Mouse (Mus musculus) liver, embryonic 15.5 days (tissue): ENCODE measurements around the gene Olfr312. TPM values are rescaled to one million over a fixed set of nuclear protein-coding genes. Genes with fewer than 3 reads are reported as not detected.

Source experiments
- ATAC-seq: fragments of 200-750 bp; cut with Nextera tagmentation; 2 replicates; pipeline ENCODE4 v1.8.0; 2017; ENCODE audit warnings: moderate number of reproducible peaks, mild to moderate bottlenecking, moderate library complexity; ENCODE audit not compliant: insufficient read depth
- H3K27ac ChIP-seq: fragments of 300-500 bp; sonication (generic); replicated peaks from 2 replicates; pipeline ENCODE4 v1.5.1; 2015; ENCODE audit warnings: mild to moderate bottlenecking, inconsistent platforms
- H3K27me3 ChIP-seq: fragments of 300-500 bp; sonication (generic); 2 replicates; pipeline ENCODE4 v1.6.1; 2015; ENCODE audit warnings: mild to moderate bottlenecking, inconsistent platforms
- H3K36me3 ChIP-seq: fragments of 300-500 bp; sonication (generic); replicated peaks from 2 replicates; pipeline ENCODE4 v1.6.1; 2015; ENCODE audit warnings: moderate library complexity, mild to moderate bottlenecking, inconsistent platforms
- H3K4me1 ChIP-seq: fragments of 300-500 bp; sonication (generic); replicated peaks from 2 replicates; pipeline ENCODE4 v1.6.1; 2015; ENCODE audit warnings: inconsistent platforms
- H3K4me2 ChIP-seq: fragments of 300-500 bp; sonication (generic); 2 replicates; pipeline ENCODE4 v1.6.1; 2015; ENCODE audit warnings: moderate library complexity, mild to moderate bottlenecking, inconsistent platforms
- H3K4me3 ChIP-seq: fragments of 300-500 bp; sonication (generic); replicated peaks from 2 replicates; pipeline ENCODE4 v1.5.1; 2015; ENCODE audit warnings: mild to moderate bottlenecking, inconsistent platforms
- H3K9ac ChIP-seq: fragments of 300-500 bp; sonication (generic); 2 replicates; pipeline ENCODE4 v1.6.1; 2015; ENCODE audit warnings: moderate library complexity, mild to moderate bottlenecking, inconsistent platforms
- H3K9me3 ChIP-seq: fragments of 300-500 bp; sonication (generic); replicated peaks from 2 replicates; pipeline ENCODE4 v1.6.1; 2016; ENCODE audit warnings: inconsistent platforms
- WGBS: fragments of 180-500 bp; shearing (Covaris S2); methylation state at CpG from one replicate; pipeline ENCODE4 v1.1.7; 2015; ENCODE audit warnings: mixed read lengths; ENCODE audit not compliant: insufficient replicate concordance; 5-methylcytosine and 5-hydroxymethylcytosine counted together
- polyA plus RNA-seq: library from polyadenylated mRNA; unstranded; fragments of >200 nt; fragmentation: Nextera tagmentation; extraction: Ambion mirVana; gene quantifications from 2 replicates; pipeline ENCODE4 v1.2.1, GENCODE M21; 2015

The Olfr312 gene
- polyA plus RNA-seq, 1 experiment from 2014 or later, result not detected

DNA sequence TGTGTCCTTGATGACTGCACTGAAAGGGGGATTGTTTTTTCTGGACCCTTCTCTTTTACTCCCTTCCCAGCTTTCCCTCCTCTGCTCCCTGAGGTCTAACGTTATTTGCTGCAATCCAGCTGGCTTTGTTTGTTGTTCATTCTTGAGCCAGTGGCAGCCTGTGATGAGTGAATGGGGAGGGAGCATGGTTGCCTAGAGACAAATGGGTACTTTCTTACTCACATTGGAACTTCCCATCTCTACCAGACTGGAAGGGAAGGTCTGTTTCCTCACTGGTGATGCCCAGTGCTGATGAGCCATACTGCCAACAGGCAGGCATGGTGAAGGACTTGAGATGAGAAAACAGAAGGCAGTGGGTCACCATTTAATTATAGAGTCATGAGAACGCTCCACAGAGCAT is 20.7 kb downstream of the Olfr312 start:
- peaks cover 14% of the 10 kb centered on the region for H3K4me1 ChIP-seq
- H3K9me3 ChIP-seq, result no peaks in the 10 kb centered on the region
- no peak overlapping the region for H3K27ac ChIP-seq
- H3K36me3 ChIP-seq, result peaks cover 18% of the 10 kb centered on the region
- no peak overlapping the region for H3K9ac ChIP-seq
- H3K4me2 ChIP-seq, result no peak overlapping the region
- 66% methylated on average over 2 of the region's 2 CpGs for WGBS
- H3K27me3 ChIP-seq, result no peaks in the 10 kb centered on the region
- ATAC-seq, result no peak
- H3K4me3 ChIP-seq, result no peak overlapping the region

- Histone ChIP-seq H3K27me3 (no peaks in the 10 kb centered on the region; the same call in 1 of the 2 replicates), H3K4me3 (no peak overlapping the region), H3K4me1 (no peaks in the 10 kb centered on the region), H3K36me3 (peaks cover 51% of the 10 kb centered on the region), H3K9me3 (peaks cover 10% of the 10 kb centered on the region; the same call in 1 of the 2 replicates), H3K27ac (no peak overlapping the region), H3K9ac (no peak overlapping the region), H3K4me2 (no peak overlapping the region)
- 74% methylated on average over 8 of the region's 8 CpGs for WGBS
- no peak for ATAC-seq
Measured at GRCm38 (mm10) chr11:58860744-58861143, 31.7 kb downstream of the Olfr312 start.

DNA sequence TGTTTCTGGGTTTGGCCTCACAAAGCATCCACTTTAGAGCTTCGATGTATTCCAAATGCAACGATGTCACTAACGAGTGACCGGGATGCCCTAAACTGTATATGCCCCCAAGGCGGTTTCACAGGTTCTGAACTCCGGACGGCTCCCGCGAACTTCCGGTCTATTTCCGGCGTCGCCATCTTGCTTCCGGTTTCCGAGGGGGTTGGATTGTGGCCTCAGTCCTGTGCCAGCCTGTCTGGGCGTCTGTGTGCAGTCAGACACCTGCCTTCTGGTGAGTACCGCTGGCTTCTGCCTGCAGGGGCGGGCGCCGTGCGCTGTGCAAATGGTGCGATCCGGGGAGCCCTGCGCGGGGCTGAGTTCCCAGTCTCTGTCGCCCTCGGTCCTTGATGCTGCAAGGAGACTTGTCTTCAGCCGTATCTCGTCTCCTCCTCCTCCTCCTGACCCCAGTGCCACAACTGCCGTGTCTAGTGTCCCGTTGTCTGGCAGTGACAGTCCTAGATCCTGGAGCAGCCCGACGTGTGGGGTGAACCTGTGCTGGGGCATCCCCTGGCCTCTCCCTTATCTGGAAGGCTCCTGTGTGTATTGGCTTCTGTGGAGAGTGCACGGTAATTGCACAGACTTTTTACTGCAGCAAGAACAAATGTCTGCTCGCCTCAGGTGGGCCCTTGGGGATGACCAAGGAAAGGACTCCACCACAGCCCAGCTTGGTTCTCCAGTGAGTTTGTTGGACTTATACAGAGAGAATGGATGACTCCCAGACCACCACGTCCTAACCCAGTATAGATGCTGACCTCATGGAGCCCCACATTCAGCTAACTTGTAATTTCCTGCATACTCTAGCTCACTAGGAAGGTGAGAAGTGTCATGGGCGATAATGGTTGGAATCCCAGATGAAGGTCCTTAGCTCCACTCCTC is 38.3 kb downstream of the Olfr312 start, which contains the start of gene 2810021J22Rik:
TSS of gene 2810021J22Rik (plus strand) at position 178 of the 915 bp plus-strand sequence.
- Histone ChIP-seq H3K9me3 (no peaks in the 10 kb centered on the region), H3K9ac (peak within 1 kb of the TSS; percentile 73), H3K27ac (peak within 1 kb of the TSS; percentile 82), H3K36me3 (peaks cover 19% of the 10 kb centered on the region), H3K4me1 (peaks cover 23% of the 10 kb centered on the region), H3K4me3 (peak within 1 kb of the TSS; percentile 80), H3K4me2 (peak within 1 kb of the TSS; percentile 82), H3K27me3 (no peaks in the 10 kb centered on the region; the same call in 1 of the 2 replicates)
- WGBS, result 3% methylated on average over 37 of the region's 37 CpGs
- ATAC-seq, result peak; percentile 91

DNA sequence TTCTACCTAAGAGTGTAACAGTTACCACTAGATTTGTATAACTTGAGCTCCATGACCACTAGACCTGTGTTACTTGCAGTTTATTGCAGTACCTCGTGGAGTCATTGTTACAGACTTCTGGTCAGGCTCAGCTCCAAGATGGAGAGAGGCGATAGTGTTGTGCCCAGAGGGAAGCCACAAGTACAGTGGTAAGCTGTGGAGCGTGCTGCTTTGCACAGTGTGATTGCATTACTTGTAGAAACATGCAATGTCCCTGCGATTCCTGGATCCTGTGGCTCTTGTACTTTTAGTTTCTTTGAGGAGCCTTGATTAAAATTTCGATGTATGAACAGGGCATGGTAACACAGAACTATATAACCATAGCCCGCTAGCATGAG is 38.9 kb downstream of the Olfr312 start:
- H3K9me3 ChIP-seq, result no peaks in the 10 kb centered on the region
- H3K36me3 ChIP-seq, result peaks cover 19% of the 10 kb centered on the region
- no peaks in the 10 kb centered on the region; the same call in 1 of the 2 replicates for H3K27me3 ChIP-seq
- no peak overlapping the region; the same call in 1 of the 2 replicates for H3K27ac ChIP-seq
- peak overlapping the region; percentile 73 for H3K9ac ChIP-seq
- H3K4me1 ChIP-seq, result peaks cover 23% of the 10 kb centered on the region
- peak overlapping the region; percentile 80 for H3K4me3 ChIP-seq
- peak overlapping the region; percentile 82 for H3K4me2 ChIP-seq
- ATAC-seq, result no peak
- WGBS, result 64% methylated on average over 6 of the region's 6 CpGs

GRCm38 (mm10) chr11:58870961-58871360 is 41.9 kb downstream of the Olfr312 start:
- Histone ChIP-seq H3K4me2 (no peak overlapping the region), H3K27ac (no peak overlapping the region), H3K4me3 (no peak overlapping the region), H3K9me3 (no peaks in the 10 kb centered on the region), H3K27me3 (no peaks in the 10 kb centered on the region), H3K36me3 (peaks cover 24% of the 10 kb centered on the region), H3K4me1 (peaks cover 23% of the 10 kb centered on the region), H3K9ac (no peak overlapping the region)
- WGBS, result 83% methylated on average over 4 of the region's 4 CpGs
- ATAC-seq, result no peak

DNA sequence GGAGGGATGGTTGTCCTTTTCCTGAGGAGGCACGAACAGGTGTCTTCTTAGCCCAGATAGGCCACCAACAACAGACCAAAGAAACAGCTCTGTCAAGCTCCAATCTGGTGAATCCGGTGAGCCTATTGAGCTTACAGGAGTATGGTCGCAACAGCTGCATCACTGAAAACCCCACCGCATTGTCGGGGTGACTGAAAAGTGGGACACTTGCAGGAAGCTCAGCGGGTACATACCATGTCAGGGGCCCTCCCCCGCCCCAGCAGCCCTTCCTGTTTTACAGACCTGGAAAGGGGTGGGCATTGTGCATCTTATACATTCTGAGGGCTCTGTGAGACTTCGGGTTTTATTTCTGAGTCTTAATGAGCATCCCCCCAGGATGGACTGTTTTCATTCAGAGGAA is 54.7 kb downstream of the Olfr312 start:
- Histone ChIP-seq H3K36me3 (peaks cover 38% of the 10 kb centered on the region), H3K27ac (no peak overlapping the region), H3K4me3 (no peak overlapping the region), H3K9ac (no peak overlapping the region), H3K9me3 (no peaks in the 10 kb centered on the region), H3K4me2 (no peak overlapping the region), H3K4me1 (no peaks in the 10 kb centered on the region), H3K27me3 (no peaks in the 10 kb centered on the region)
- no peak for ATAC-seq
- WGBS, result 66% methylated on average over 8 of the region's 8 CpGs

Other genes with a start within 250 kb of the Olfr312 start
- gene Olfr324, start 234.1 kb upstream of the Olfr312 start, polyA plus RNA-seq, result not detected in 2 replicates
- not detected in 2 replicates for gene 2210407C18Rik, start 213.2 kb upstream of the Olfr312 start, polyA plus RNA-seq
- gene Olfr323, start 198.7 kb upstream of the Olfr312 start, polyA plus RNA-seq, result not detected in 2 replicates
- gene Trim58, start 188.8 kb upstream of the Olfr312 start, polyA plus RNA-seq, result 13.7 and 14.0 TPM in 2 replicates
- not detected in 2 replicates for gene Olfr322, start 170.5 kb upstream of the Olfr312 start, polyA plus RNA-seq
- not detected in 2 replicates for gene Olfr320, start 148.1 kb upstream of the Olfr312 start, polyA plus RNA-seq
- gene Olfr319, start 130.1 kb upstream of the Olfr312 start, polyA plus RNA-seq, result not detected in 2 replicates
- not detected in 2 replicates for gene Olfr318, start 105.2 kb upstream of the Olfr312 start, polyA plus RNA-seq
- gene Olfr317, start 90.0 kb upstream of the Olfr312 start, polyA plus RNA-seq, result not detected in 2 replicates
- not detected in 2 replicates for gene Olfr316, start 76.5 kb upstream of the Olfr312 start, polyA plus RNA-seq
- gene Olfr315, start 56.0 kb upstream of the Olfr312 start, polyA plus RNA-seq, result not detected in 2 replicates
- not detected in 2 replicates for gene Olfr314, start 46.3 kb upstream of the Olfr312 start, polyA plus RNA-seq
- not detected in 2 replicates for gene Fam183b, start 27.3 kb upstream of the Olfr312 start, polyA plus RNA-seq
- gene Olfr313, start 14.2 kb upstream of the Olfr312 start, polyA plus RNA-seq, result not detected in 2 replicates
- gene Olfr311, start 10.0 kb downstream of the Olfr312 start, polyA plus RNA-seq, result not detected in 2 replicates
- 1.7 and 2.6 TPM in 2 replicates for gene Gm12258, start 17.9 kb downstream of the Olfr312 start, polyA plus RNA-seq
- gene 2810021J22Rik, start 38.0 kb downstream of the Olfr312 start, polyA plus RNA-seq, result 2.3 and 2.5 TPM in 2 replicates
- 4.8 and 5.2 TPM in 2 replicates for gene Zfp39, start 75.0 kb downstream of the Olfr312 start, polyA plus RNA-seq
- gene Btnl10, start 88.7 kb downstream of the Olfr312 start, polyA plus RNA-seq, result 14.3 and 16.4 TPM in 2 replicates
- 111 and 117 TPM in 2 replicates for gene Rnf187, start 109.7 kb downstream of the Olfr312 start, polyA plus RNA-seq
- gene Hist3h2ba, start 119.7 kb downstream of the Olfr312 start, polyA plus RNA-seq, result 9.2 and 9.6 TPM in 2 replicates
- 16.1 and 16.4 TPM in 2 replicates for gene Hist3h2a, start 125.4 kb downstream of the Olfr312 start, polyA plus RNA-seq
- 0.06 and 0.14 TPM in 2 replicates for gene Trim17, start 125.4 kb downstream of the Olfr312 start, polyA plus RNA-seq
- gene Trim11, start 148.9 kb downstream of the Olfr312 start, polyA plus RNA-seq, result 8.6 and 9.1 TPM in 2 replicates